Mouse (Mus musculus) adipose tissue, adult 10 weeks (tissue): ENCODE data around the gene 1700014D04Rik. TPM values are rescaled to one million over a fixed set of nuclear protein-coding genes. Genes with fewer than 3 reads are reported as not detected.

Source experiments
- polyA plus RNA-seq: library from polyadenylated mRNA; stranded (reverse); fragments of 350-450 nt; fragmentation: Illumina TruSeq; extraction: RNeasy Lipid Tissue Mini Kit (QIAGEN cat#74804); gene quantifications from one replicate; pipeline ENCODE4 v1.2.3, GENCODE M21; 2014; ENCODE audit warnings: low read depth, low replicate concordance

The 1700014D04Rik gene
- 0.88 TPM for polyA plus RNA-seq

DNA sequence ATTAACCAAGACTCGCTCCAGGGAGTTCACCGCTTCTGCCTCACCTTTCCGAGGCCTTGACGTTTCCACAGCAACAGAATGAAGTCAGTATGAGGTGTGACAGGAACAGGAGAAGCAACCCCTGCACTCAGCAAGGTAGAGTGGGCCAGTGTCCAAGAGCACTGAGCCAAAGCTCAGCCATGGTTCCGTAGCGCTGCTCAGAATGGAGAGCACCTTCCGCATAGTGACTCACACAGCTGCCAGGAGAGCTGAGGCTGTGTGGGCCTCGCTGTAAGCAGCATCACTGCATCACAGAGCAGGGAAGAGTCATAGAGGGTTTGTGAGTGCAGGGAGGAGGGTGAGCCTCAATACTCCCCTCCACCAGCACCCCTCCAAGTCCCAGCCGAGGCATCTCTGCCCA is at the start of gene 1700014D04Rik:
1700014D04Rik (minus strand) TSS at position 42 of the 400 bp plus-strand sequence.

DNA sequence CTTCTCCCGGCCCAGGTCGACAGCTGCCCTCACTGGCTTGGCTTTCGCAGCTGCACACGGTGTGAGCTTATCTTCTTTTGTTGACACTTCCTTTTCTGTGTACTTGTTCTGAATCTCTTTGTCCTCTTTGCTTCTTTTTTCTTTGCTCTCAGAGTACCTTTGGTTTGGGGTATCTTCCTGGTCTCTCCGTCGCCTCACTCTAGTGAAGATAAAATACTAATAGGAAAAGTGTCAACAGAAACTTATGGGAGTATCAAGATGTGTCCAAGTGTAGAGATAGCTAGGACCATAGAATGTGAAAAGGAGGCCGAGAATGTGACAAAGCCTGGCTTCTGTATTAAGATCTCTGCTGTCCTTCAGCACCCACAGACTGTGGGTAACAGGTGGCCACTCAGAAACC is 35.6 kb upstream of the 1700014D04Rik start, which contains the start of gene Gm49354:
Gm49354 (minus strand) TSS at position 101 of the 400 bp plus-strand sequence.

GRCm38 (mm10) chr13:59769296-59770163 is 23.0 kb upstream of the 1700014D04Rik start, which contains the start of gene Isca1:
TSS of gene Isca1 (minus strand) at chr13:59769810.

DNA sequence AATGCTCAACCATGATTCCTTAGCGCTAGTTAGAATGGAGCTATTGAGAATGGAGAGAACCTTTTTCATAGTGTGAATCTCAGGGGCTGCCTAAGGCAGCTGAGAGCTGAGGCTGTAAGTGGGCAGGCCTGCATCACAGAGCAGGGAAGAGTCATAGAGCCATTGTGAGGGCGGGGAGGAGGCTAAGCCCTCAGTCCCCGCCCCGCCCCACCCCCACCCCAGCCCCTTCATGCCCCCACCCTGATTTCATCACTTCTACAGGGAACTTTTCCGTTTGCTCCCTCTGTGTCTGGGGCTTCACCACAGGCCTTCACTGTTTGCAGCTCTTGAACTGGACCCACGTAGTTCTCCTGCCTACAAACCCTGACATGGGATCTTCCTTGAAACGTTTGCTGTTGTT is 14.9 kb downstream of the 1700014D04Rik start, which contains the start of gene Spata31d1d:
Spata31d1d (minus strand) TSS at position 101 of the 400 bp plus-strand sequence.

DNA sequence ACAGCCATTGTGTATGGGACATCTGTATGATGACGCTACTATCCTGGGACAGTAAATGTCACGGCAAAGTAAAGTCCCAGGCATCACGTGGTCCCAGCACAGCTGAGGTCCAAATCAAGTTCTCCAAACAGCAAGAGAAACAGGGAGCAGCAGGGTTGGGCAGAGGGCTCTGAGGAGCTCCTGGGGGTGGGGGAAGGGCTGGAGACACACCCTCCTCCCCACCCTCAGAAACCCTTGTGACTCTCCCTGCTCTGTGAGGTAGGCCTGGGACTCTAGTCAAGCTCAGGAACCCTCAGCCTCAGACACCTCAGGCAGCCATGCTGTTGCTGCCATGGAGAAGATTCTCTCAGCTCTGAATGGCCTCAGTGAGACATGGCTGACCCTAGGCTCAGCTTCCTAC is 34.6 kb downstream of the 1700014D04Rik start, which contains the start of gene Spata31d1b:
Spata31d1b (plus strand) TSS at position 301 of the 400 bp plus-strand sequence.

DNA sequence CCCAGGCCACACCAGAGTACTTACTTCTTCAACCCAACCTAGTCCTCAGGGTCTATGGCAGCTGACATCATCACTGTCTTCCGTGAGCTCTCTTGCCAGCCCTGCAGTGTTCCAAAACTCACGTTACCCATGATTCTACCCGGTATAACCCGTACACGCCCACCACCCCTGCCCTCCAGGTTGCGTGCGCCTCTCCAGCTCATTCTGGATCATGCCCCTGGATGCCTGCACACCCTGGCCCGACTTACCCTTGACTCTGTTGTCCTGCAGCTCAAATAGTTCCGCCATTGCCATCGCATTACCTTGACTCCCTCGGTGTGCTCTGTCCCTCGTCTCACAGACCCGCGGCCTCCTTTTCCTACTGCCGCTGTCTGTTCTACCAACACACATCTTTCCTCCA is 36.3 kb downstream of the 1700014D04Rik start, which contains the start of gene Spata31d1a:
Spata31d1a (minus strand) TSS at position 101 of the 400 bp plus-strand sequence.

DNA sequence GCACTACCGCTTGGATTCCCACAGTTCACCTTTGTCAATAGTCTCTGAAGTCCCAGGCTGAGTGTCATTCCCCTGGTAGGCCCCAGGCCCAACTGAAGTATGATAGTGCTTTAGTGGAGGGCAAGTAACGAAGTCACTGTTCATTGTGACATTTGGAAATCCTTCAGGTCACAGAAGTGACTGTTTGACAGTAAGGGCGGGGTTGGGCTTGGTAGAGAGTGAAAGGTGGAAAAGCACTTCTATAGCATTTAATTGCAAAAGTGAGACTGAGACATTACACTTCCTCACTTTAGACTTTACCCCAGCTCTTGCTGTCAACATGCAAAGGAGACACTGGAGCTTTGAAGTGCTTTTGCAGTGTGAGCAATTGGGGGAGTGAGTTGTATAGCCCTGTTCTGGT is 52.5 kb downstream of the 1700014D04Rik start, which contains the start of gene 4921517D22Rik:
4921517D22Rik (minus strand) TSS at position 101 of the 400 bp plus-strand sequence.

Other genes with a start within 250 kb of the 1700014D04Rik start
- 25.3 TPM for gene Agtpbp1, start 161.5 kb downstream of the 1700014D04Rik start, polyA plus RNA-seq
- gene Naa35, start 161.5 kb downstream of the 1700014D04Rik start, polyA plus RNA-seq: 48.9 TPM
- 34.6 TPM for gene Golm1, start 70.9 kb downstream of the 1700014D04Rik start, polyA plus RNA-seq
- gene 4921517D22Rik, start 52.6 kb downstream of the 1700014D04Rik start, polyA plus RNA-seq: 0.21 TPM
- gene Spata31d1a, start 36.4 kb downstream of the 1700014D04Rik start, polyA plus RNA-seq: 0.60 TPM
- 0.82 TPM for gene Spata31d1b, start 34.5 kb downstream of the 1700014D04Rik start, polyA plus RNA-seq
- gene Spata31d1d, start 15.0 kb downstream of the 1700014D04Rik start, polyA plus RNA-seq: 0.78 TPM
- 95.0 TPM for gene Isca1, start 23.1 kb upstream of the 1700014D04Rik start, polyA plus RNA-seq
- gene Gm49354, start 35.5 kb upstream of the 1700014D04Rik start, polyA plus RNA-seq: not detected
- gene Tut7, start 76.4 kb upstream of the 1700014D04Rik start, polyA plus RNA-seq: 46.6 TPM